Mouse (Mus musculus): ENCODE data around the gene Epha4. TPM values are rescaled to one million over a fixed set of nuclear protein-coding genes. Genes with fewer than 3 reads are reported as not detected.

Epha4 gene
- polyA plus RNA-seq, 1 experiment from 2014 or later = 59.5 TPM

GRCm38 (mm10) chr1:77523354-77523753 is 8.5 kb upstream of the Epha4 start:
- Histone ChIP-seq H3K4me3 (no peak overlapping the region), H3K9ac (no peak overlapping the region)

GRCm38 (mm10) chr1:77521640-77522539 is 7.0 kb upstream of the Epha4 start:
- Histone ChIP-seq H3K36me3 (no peaks in the 10 kb centered on the region), H3K9me3 (no peaks in the 10 kb centered on the region), H3K27ac (no peak overlapping the region), H3K9ac (no peak overlapping the region), H3K4me2 (replicated peaks) (peak overlapping the region; percentile 48), H3K27me3 (peaks cover 23% of the 10 kb centered on the region), H3K4me3 (peak overlapping the region; percentile 7; the same call in 1 of the 2 replicates), H3K4me1 (peaks cover 10% of the 10 kb centered on the region; the same call in 1 of the 2 replicates)
- WGBS = 20% methylated on average over 17 of the region's 17 CpGs
- ATAC-seq (ENCODE audit: low FRiP score, low read depth) = no peak

More at GRCm38 (mm10) chr1:77523354-77523753, 8.5 kb upstream of the Epha4 start:
- 62% methylated on average over 2 of the region's 2 CpGs for WGBS
- no peaks in the 10 kb centered on the region for H3K9me3 ChIP-seq
- H3K27me3 ChIP-seq = peaks cover 17% of the 10 kb centered on the region
- no peak overlapping the region for H3K4me2 ChIP-seq (replicated peaks)
- no peak overlapping the region for H3K27ac ChIP-seq
- no peak for ATAC-seq (ENCODE audit: low FRiP score, low read depth)
- H3K36me3 ChIP-seq = no peaks in the 10 kb centered on the region
- peaks cover 10% of the 10 kb centered on the region; the same call in 1 of the 2 replicates for H3K4me1 ChIP-seq

DNA sequence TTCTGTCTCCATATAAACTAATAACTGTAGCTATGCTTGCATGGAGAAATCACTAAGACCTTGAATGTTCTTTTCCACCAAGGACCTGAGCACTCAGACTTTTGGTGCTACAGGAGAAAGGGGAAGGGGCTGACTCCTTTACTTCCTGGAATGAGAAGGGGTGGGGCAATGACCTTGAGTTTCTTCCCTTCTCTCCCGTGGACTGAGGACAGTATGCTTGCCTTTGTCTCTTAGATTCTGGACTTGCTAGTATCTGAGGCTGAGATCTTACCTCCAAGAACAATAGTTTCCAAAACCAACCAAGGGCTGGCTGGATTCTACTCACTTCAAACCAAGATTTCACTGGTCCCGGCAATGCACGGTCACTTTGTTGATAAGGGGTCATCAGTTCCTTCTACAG is 3.8 kb upstream of the Epha4 start:
- Histone ChIP-seq H3K9me3 (no peaks in the 10 kb centered on the region), H3K36me3 (no peaks in the 10 kb centered on the region), H3K4me1 (peaks cover 10% of the 10 kb centered on the region; the same call in 1 of the 2 replicates), H3K4me2 (replicated peaks) (no peak overlapping the region), H3K9ac (no peak overlapping the region), H3K27me3 (peaks cover 23% of the 10 kb centered on the region), H3K27ac (no peak overlapping the region), H3K4me3 (no peak overlapping the region)
- WGBS = 89% methylated on average over 3 of the region's 3 CpGs
- ATAC-seq (ENCODE audit: low FRiP score, low read depth) = no peak

DNA sequence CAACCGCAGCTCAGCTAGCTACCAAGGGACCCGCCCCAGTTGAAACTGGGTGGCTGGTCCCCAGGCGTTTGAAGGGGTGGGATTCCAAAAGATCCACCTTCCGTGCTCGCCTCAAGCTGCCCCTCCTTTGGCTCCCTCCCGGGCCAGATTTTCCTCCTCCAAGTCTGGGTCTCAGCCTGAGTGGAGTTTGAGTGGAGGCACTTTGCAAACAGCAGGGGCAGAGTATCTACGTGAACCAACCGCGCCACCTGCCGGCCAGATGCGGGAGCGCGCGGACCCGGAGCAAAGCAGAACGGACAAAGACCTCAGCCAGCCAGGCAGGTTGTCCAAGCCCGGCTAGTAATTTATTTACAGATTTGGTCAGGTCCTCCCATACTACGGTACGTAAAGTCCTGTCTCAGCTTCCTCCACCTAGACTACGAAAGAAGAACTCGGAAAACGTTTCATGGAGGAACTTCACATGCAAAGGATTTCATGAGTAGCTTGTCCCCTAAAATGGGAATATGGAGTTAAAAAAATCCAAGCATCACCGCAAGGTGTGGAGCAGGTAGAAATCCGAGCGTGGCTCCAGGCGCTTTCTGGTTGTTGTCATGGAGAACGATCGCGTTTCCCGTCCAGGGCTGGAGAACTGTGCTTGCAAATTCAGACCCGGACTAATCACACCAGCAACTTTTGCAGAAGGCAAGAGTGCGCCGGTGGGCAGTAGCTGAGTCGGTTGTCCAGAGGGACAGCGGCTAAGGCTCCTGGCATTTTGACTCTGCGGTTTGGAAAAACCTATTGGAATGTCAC is 1.5 kb upstream of the Epha4 start:
- Histone ChIP-seq H3K4me1 (peaks cover 9% of the 10 kb centered on the region), H3K36me3 (no peaks in the 10 kb centered on the region), H3K27ac (peak overlapping the region; percentile 82; the same call in 1 of the 2 replicates), H3K9ac (peak overlapping the region; percentile 75), H3K9me3 (no peaks in the 10 kb centered on the region), H3K27me3 (peaks cover 23% of the 10 kb centered on the region), H3K4me2 (replicated peaks) (peak overlapping the region; percentile 93), H3K4me3 (peak overlapping the region; percentile 79)
- peak; percentile 43; the same call in 1 of the 2 replicates for ATAC-seq (ENCODE audit: low FRiP score, low read depth)
- under 1% methylated on average over 36 of the region's 36 CpGs for WGBS

GRCm38 (mm10) chr1:77515651-77515981 is 728 bp upstream of the Epha4 start:
- H3K9me3 ChIP-seq = no peaks in the 10 kb centered on the region
- H3K4me1 ChIP-seq = peaks cover 17% of the 10 kb centered on the region
- WGBS = under 1% methylated on average over 12 of the region's 12 CpGs
- peak overlapping the region; percentile 93 for H3K4me2 ChIP-seq (replicated peaks)
- H3K9ac ChIP-seq = peak overlapping the region; percentile 75
- H3K4me3 ChIP-seq = peak overlapping the region; percentile 79
- peaks cover 6% of the 10 kb centered on the region for H3K36me3 ChIP-seq
- no peak for ATAC-seq (ENCODE audit: low FRiP score, low read depth)
- H3K27ac ChIP-seq = peak overlapping the region; percentile 82
- peaks cover 22% of the 10 kb centered on the region for H3K27me3 ChIP-seq

DNA sequence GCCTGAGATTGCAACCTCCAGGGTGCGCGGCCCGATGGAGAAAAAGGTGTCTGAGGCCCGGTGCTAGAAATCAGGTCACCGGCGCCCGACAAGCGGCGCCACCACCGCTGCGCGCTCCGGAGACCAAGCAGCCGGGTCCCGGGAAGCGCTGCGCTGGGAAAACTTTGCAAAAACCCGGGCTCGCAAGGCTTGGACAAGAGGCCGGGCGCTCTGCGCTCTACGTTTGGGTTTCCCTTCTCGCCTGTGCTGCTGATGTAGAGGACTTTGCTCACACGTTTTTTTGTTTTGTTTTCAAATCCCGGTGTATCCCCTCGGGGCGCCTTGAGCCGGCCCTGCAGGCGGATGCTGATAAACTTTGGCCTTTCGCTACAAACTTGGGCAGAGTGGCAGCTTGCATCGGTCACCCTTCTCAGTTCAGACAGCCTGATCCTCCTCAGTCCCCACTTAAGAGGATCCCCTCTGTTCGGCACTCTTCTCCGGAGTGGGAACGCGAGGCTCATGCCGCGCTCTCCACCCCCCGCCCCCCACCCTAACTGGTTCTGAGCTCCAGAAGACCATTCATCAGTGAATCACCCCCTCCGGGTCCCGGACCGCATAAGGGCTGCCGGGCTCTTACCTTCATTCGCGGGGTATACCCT is 444 bp downstream of the Epha4 start:
- peak overlapping the region; percentile 93 for H3K4me2 ChIP-seq (replicated peaks)
- H3K36me3 ChIP-seq = peaks cover 17% of the 10 kb centered on the region
- peak overlapping the region; percentile 92 for H3K27ac ChIP-seq
- no peaks in the 10 kb centered on the region for H3K9me3 ChIP-seq
- WGBS = under 1% methylated on average over 45 of the region's 45 CpGs
- H3K27me3 ChIP-seq = peaks cover 13% of the 10 kb centered on the region; the same call in 1 of the 2 replicates
- peaks cover 26% of the 10 kb centered on the region for H3K4me1 ChIP-seq
- peak overlapping the region; percentile 79 for H3K4me3 ChIP-seq
- H3K9ac ChIP-seq = peak overlapping the region; percentile 90
- ATAC-seq (ENCODE audit: low FRiP score, low read depth) = peak; percentile 38

GRCm38 (mm10) chr1:77513959-77514324 is 946 bp downstream of the Epha4 start:
- peak overlapping the region; percentile 79 for H3K4me3 ChIP-seq
- peak overlapping the region; percentile 92 for H3K27ac ChIP-seq
- peaks cover 11% of the 10 kb centered on the region; the same call in 1 of the 2 replicates for H3K27me3 ChIP-seq
- no peaks in the 10 kb centered on the region for H3K9me3 ChIP-seq
- H3K4me2 ChIP-seq (replicated peaks) = peak overlapping the region; percentile 93
- no peak for ATAC-seq (ENCODE audit: low FRiP score, low read depth)
- peak overlapping the region; percentile 90 for H3K9ac ChIP-seq
- H3K4me1 ChIP-seq = peaks cover 26% of the 10 kb centered on the region
- 0% methylated on average over 9 of the region's 9 CpGs for WGBS
- peaks cover 19% of the 10 kb centered on the region for H3K36me3 ChIP-seq

DNA sequence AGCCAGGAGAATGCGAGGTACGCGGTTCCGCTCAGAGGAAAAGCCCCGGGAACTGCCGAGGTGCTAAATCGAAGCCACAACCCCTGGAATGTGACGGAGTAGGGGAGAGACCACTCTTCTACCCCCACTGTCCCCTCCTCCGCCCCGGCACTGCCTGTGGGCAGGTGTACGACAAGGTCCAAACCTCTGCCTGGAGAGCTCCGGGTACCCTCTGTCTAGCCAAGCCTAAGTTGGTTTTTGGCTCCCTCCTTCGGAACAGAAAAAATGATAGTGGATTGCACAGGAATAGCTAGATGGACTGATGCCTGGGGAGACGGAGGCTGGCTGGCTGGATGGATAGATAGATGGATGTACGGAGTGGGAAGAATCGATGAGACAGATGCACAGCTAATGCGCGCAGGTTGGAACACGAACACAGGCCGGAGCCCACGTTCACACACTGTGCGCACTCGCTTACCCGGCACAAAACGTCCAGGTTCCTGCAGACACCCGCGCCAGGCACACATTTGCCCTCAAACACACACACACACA is 1.4 kb downstream of the Epha4 start:
- peaks cover 23% of the 10 kb centered on the region for H3K36me3 ChIP-seq
- peak overlapping the region; percentile 90 for H3K9ac ChIP-seq
- H3K27ac ChIP-seq = peak overlapping the region; percentile 92
- H3K27me3 ChIP-seq = peaks cover 7% of the 10 kb centered on the region; the same call in 1 of the 2 replicates
- ATAC-seq (ENCODE audit: low FRiP score, low read depth) = peak; percentile 41; the same call in 1 of the 2 replicates
- H3K4me2 ChIP-seq (replicated peaks) = peak overlapping the region; percentile 93
- peak overlapping the region; percentile 79 for H3K4me3 ChIP-seq
- peaks cover 30% of the 10 kb centered on the region for H3K4me1 ChIP-seq
- H3K9me3 ChIP-seq = no peaks in the 10 kb centered on the region
- WGBS = 1% methylated on average over 26 of the region's 27 CpGs

DNA sequence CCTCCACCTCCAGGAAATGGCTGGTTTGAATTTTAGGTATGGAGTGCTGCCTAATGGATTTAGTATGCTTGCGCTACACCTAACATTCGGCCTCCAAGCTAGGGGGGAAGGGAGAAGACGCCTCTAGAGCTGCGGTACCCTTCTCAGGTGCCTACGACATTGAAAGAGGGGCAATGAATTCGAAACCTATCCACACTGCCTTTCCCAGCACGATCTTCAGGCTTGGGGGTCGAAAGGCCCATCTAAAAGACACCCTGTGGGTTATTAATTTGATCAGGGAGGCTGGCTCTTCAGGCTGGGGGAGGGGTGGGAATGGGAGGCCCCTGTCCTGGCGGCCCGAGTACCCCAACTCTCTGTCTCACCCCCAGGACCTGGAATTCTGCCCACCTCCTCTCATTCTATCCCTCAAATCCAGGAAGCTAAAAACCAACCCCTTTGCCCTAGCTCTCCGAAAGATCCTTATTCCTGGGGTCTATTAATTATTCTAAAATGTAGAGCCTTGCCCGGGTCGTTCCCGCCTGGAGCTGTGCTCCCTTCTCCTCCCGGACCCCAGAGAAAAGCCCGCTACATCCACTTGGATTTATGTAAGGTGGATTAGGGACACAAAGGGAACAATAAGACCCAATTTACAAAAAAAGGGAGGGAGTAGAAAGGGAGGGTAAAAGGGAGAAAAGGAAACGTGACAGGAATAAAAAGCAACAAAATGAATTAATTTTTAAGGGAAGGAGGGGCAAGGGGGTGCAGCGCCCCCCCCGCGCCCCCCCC is 2.3 kb downstream of the Epha4 start:
- no peak for ATAC-seq (ENCODE audit: low FRiP score, low read depth)
- H3K4me3 ChIP-seq = peak overlapping the region; percentile 79
- peak overlapping the region; percentile 93 for H3K4me2 ChIP-seq (replicated peaks)
- peaks cover 4% of the 10 kb centered on the region; the same call in 1 of the 2 replicates for H3K27me3 ChIP-seq
- peaks cover 24% of the 10 kb centered on the region for H3K36me3 ChIP-seq
- H3K9ac ChIP-seq = peak overlapping the region; percentile 90
- H3K27ac ChIP-seq = peak overlapping the region; percentile 67
- H3K9me3 ChIP-seq = no peaks in the 10 kb centered on the region
- peaks cover 38% of the 10 kb centered on the region for H3K4me1 ChIP-seq
- WGBS = 1% methylated on average over 20 of the region's 20 CpGs

DNA sequence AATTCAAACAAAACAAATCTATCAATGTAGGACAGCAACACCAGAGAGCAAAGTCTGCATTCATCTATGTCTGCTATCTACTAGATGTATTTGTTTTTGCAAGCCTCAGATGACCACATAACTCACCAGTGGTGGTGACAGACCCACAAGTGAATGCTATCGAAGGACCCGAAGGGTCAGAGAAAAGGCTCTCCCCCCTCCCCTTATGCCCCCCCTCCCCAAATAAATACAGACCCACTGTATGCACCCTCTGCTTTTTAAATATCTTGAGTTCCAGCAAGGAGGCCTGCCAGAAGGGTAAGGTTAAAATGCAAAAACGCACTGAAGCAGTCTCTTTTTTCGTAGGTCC is 2.9 kb downstream of the Epha4 start:
- Histone ChIP-seq H3K4me2 (replicated peaks) (peak overlapping the region; percentile 93), H3K4me3 (peak overlapping the region; percentile 79), H3K36me3 (peaks cover 28% of the 10 kb centered on the region), H3K27ac (peak overlapping the region; percentile 67; the same call in 1 of the 2 replicates), H3K9ac (peak overlapping the region; percentile 90), H3K27me3 (no peaks in the 10 kb centered on the region), H3K9me3 (no peaks in the 10 kb centered on the region), H3K4me1 (peaks cover 44% of the 10 kb centered on the region)
- 7% methylated on average over 4 of the region's 4 CpGs for WGBS
- ATAC-seq (ENCODE audit: low FRiP score, low read depth) = no peak
